Mouse (Mus musculus) thymus, adult 2 months (tissue): ENCODE data around the gene Ddx39b. TPM values are rescaled to one million over a fixed set of nuclear protein-coding genes. Genes with fewer than 3 reads are reported as not detected.
"Not testable (repeated sequence)": the region's sequence is repeated elsewhere in the genome, so short reads cannot be mapped to it uniquely, and the experiment has no call there.

Experiments
- DNase-seq: peaks from one replicate; pipeline ENCODE4 v3.0.0; 2021
- H3K27ac ChIP-seq: fragments of 200-500 bp; 2 replicates; pipeline ENCODE4 v1.5.1; 2012; ENCODE audit warnings: low read length, control low read depth; ENCODE audit not compliant: control insufficient read depth, insufficient read depth
- H3K27me3 ChIP-seq: fragments of 200-500 bp; 2 replicates; pipeline ENCODE4 v1.6.1; 2012; ENCODE audit warnings: mild to moderate bottlenecking, low read length, moderate library complexity, mixed read lengths; ENCODE audit not compliant: control insufficient read depth, insufficient read depth
- H3K36me3 ChIP-seq: fragments of 200-500 bp; 2 replicates; pipeline ENCODE4 v1.6.1; 2012; ENCODE audit warnings: mild to moderate bottlenecking, low read length, moderate library complexity; ENCODE audit not compliant: control insufficient read depth, insufficient read depth
- H3K4me1 ChIP-seq: fragments of 200-500 bp; replicated peaks from 2 replicates; pipeline ENCODE4 v1.6.1; 2012; ENCODE audit warnings: low read length; ENCODE audit not compliant: control insufficient read depth, insufficient read depth
- H3K4me3 ChIP-seq: fragments of 200-500 bp; 2 replicates; pipeline ENCODE4 v1.5.1; 2012; ENCODE audit warnings: mild to moderate bottlenecking, low read length, control low read depth, moderate library complexity; ENCODE audit not compliant: control insufficient read depth, insufficient read depth
- CTCF ChIP-seq: fragments of 200-500 bp; IDR thresholded peaks from 2 replicates; pipeline ENCODE4 v1.5.1; 2012; ENCODE audit warnings: mild to moderate bottlenecking, control low read depth, low read length, moderate library complexity, borderline replicate concordance; ENCODE audit not compliant: control insufficient read depth, poor library complexity, insufficient read depth; ENCODE audit errors: extremely low read depth
- POLR2A ChIP-seq: fragments of 200-500 bp; IDR thresholded peaks from 2 replicates; pipeline ENCODE4 v1.6.1; 2012; ENCODE audit warnings: mild to moderate bottlenecking, low read length, control low read depth, moderate library complexity; ENCODE audit not compliant: control insufficient read depth, poor library complexity, insufficient read depth; ENCODE audit errors: extremely low read depth
- WGBS: fragments of 180-500 bp; shearing (Covaris S2); methylation state at CpG from one replicate; pipeline ENCODE4 v1.1.7; 2018; 5-methylcytosine and 5-hydroxymethylcytosine counted together
- polyA plus RNA-seq: library from polyadenylated mRNA; depleted of rRNA; stranded (reverse); fragments of >200 nt; gene quantifications from 2 replicates; pipeline ENCODE4 v1.2.3, GENCODE M21; 2012

The Ddx39b gene
- polyA plus RNA-seq, 1 experiment: 778 TPM

DNA sequence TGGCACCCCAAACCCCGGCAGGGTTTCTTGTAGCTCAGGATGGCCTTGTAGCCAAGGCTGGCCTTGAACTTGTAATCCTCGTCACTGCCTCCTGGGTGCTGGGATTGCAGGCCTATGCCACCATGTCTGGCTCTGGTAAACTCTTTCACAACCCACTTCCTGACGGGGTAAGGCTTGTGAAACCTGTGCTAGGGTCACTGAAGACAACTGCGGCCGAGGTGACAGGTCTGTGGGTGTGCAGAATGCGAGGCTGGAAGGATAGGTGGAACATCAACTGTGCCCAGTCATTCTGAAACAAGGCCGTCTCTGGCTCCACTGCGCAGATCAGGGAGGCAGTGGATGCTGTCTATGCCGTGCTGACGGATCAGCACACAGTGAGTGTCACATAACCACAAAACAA is 10.5 kb upstream of the Ddx39b start:
- H3K27me3 ChIP-seq: no peaks in the 10 kb centered on the region
- TF ChIP-seq CTCF: no peak
- no peak for TF ChIP-seq POLR2A
- H3K4me3 ChIP-seq: no peak overlapping the region
- peaks cover 42% of the 10 kb centered on the region for H3K4me1 ChIP-seq
- no peak overlapping the region for H3K27ac ChIP-seq
- no peak for DNase-seq
- H3K36me3 ChIP-seq: peaks cover 4% of the 10 kb centered on the region; the same call in 1 of the 2 replicates
- 90% methylated on average over 10 of the region's 10 CpGs for WGBS

DNA sequence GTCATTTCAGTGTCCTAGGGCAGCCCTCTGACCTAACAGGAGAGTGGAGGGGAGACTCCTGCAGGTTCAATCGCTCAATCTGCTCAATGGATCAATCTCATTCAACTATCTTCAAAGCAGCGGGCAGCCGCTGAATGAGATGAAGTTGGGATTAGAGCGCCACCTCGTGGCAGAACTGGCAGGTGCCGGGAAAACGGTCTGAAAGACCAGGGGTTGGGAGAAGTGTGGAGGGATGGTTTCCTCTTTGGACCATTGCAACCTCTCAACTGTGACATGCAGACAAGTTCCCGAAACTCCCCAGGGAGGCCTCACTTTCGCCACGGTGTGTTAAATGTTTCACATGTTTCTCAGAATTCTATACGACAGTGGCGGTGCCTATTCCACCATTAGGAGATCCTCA is 9.5 kb upstream of the Ddx39b start:
- Histone ChIP-seq H3K4me3 (peak overlapping the region; percentile 29), H3K36me3 (peaks cover 4% of the 10 kb centered on the region; the same call in 1 of the 2 replicates)

DNA sequence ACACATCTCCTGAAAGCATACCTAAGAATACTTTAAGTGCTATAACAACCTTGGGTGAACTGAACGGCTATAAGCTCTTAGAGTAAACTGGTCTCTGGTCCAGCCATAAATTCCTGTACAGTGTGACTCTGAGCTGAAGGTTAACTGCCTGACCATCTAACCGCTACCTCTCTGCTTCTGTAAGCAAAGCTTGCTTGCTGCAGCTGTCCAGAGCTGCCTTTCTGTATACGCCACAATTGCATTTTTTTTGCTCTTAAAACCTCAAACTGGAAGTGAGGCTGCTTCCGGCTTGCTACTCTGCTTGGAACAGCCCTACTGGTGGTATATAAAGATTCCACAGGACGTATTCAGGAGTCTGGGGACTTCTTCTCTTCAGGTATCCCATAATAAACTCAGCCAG is 8.9 kb upstream of the Ddx39b start:
- TF ChIP-seq CTCF: no peak
- no peaks in the 10 kb centered on the region for H3K27me3 ChIP-seq
- H3K4me1 ChIP-seq: peaks cover 36% of the 10 kb centered on the region
- peak; percentile 61 for DNase-seq
- H3K27ac ChIP-seq: peak overlapping the region; percentile 97
- 4% methylated on average over 5 of the region's 5 CpGs for WGBS
- peak overlapping the region; percentile 29 for H3K4me3 ChIP-seq
- peaks cover 4% of the 10 kb centered on the region; the same call in 1 of the 2 replicates for H3K36me3 ChIP-seq

More for the DNA sequence above, 9.5 kb upstream of the Ddx39b start:
- TF ChIP-seq CTCF (peak; percentile 97), POLR2A (peak; percentile 25; the same call in 1 of the 2 replicates)
- Histone ChIP-seq H3K27me3 (no peaks in the 10 kb centered on the region), H3K4me1 (peaks cover 41% of the 10 kb centered on the region), H3K27ac (peak overlapping the region; percentile 97)
- WGBS: 4% methylated on average over 12 of the region's 12 CpGs
- peak; percentile 88 for DNase-seq

DNA sequence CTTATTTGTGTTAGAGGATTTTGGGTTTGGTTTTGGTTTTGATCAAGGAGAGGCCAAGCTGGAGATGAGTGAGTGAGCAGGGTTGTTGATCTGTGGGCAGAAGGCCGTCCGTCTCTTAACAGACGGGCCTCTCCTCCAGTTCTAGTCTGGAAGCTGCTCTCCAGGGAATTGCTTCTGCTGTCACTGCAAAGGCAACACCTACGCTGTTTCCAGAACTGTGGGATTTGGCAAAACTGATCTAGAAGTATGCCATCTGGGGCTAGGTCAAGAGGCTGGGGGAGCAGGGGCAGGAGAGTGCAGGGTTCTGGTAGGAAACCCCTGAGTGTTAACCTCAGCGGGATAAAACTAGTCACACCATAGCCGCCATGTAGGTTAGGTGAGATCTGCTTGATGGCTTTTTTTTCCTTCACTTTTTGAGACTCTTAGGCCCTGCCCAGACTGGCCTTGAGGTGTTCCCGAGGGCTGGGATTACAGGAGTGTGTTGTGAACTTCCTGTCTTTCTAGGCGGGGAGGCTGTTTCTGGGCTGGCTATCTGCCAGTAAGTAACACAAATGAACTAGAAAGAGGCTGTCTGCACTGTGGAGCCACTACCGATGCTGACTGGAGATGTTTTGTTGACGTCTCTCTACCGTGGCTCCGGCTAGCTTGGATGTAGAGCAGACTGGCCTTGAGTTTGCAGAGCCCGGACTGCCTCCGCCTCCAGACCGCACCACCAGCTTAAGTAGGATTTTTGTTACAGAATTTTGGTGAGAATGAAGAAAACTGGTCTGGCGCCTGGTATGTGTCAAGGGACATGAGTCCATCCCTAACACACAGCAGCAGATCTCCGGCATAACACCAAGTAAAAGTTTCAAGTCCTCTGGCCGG is 8.2 kb upstream of the Ddx39b start, which contains the start of gene Atp6v1g2:
Atp6v1g2 (plus strand) TSS at position 547 of the 867 bp plus-strand sequence.
- TF ChIP-seq CTCF (no peak), POLR2A (no peak)
- Histone ChIP-seq H3K4me3 (peak within 1 kb of the TSS; percentile 29), H3K27ac (peak within 1 kb of the TSS; percentile 97), H3K36me3 (peaks cover 4% of the 10 kb centered on the region; the same call in 1 of the 2 replicates), H3K27me3 (no peaks in the 10 kb centered on the region), H3K4me1 (peaks cover 31% of the 10 kb centered on the region)
- DNase-seq: no peak
- 19% methylated on average over 18 of the region's 18 CpGs for WGBS

DNA sequence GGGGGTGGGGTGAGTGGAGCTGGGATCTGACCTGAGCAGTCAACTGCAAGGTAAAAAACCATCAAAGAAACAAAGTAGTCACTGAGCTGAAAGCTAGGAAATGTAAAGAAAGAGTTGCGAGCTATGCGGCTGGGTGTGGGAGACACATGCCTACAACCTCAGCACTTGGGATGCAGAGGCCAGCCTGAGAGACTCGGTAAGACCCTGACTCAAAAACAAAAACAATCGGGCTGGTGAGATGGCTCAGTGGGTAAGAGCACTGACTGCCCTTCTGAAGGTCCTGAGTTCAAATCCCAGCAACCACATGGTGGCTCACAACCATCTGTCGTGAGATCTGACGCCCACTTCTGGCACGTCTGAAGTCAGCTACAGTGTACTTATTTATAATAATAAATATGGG is 7.5 kb upstream of the Ddx39b start:
- H3K36me3 ChIP-seq, H3K4me3 ChIP-seq, DNase-seq, H3K27me3 ChIP-seq: not testable (repeated sequence)
- peak overlapping the region; percentile 97 for H3K27ac ChIP-seq
- WGBS: 43% methylated on average over 7 of the region's 7 CpGs
- peaks cover 31% of the 10 kb centered on the region for H3K4me1 ChIP-seq

DNA sequence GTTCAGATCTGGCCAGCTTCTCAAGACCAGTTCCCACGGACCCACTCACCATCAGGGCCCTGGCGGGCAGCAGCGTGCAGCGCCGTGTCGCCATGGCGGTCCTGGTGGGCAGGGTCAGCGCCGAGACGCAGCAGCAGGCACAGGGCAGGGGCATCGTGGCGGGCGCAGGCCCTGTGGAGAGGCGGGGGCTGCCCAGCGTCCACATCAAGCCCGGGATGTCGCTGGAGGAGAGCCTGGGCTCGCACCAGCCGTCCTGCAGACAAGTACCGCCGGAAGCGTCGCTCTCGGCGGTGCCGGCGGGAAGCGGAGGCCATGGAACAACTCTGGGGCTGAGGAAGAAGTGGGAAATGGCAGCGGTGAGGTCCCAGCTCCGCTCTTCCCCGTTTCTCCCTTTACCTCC is 6.6 kb upstream of the Ddx39b start:
- WGBS: 10% methylated on average over 31 of the region's 31 CpGs
- H3K4me3 ChIP-seq: peak overlapping the region; percentile 82
- peak; percentile 35; the same call in 1 of the 2 replicates for TF ChIP-seq CTCF
- TF ChIP-seq POLR2A: no peak
- H3K27ac ChIP-seq: peak overlapping the region; percentile 86
- no peaks in the 10 kb centered on the region; the same call in 1 of the 2 replicates for H3K36me3 ChIP-seq
- peak; percentile 59 for DNase-seq
- no peaks in the 10 kb centered on the region for H3K27me3 ChIP-seq
- H3K4me1 ChIP-seq: peaks cover 31% of the 10 kb centered on the region
